Mouse (Mus musculus) thymus, postnatal 10 days (tissue): ENCODE measurements around the gene Adamtsl5.

Source experiments
- DNase-seq, 2 experiments: peaks; one replicate each; pipeline ENCODE4 v3.0.0; 2021; ENCODE audit warnings: low spot score in 2 of 2

Adamtsl5 gene

GRCm38 (mm10) chr10:80294311-80294710, 53.9 kb downstream of the Adamtsl5 start:
- no peak for DNase-seq

GRCm38 (mm10) chr10:80293325-80293724, 54.9 kb downstream of the Adamtsl5 start:
- DNase-seq: no peak

- peak; percentile 92 to 94 for DNase-seq
Observed at GRCm38 (mm10) chr10:80292251-80293146, 55.7 kb downstream of the Adamtsl5 start, which contains the start of gene Rps15. Rps15 (plus strand) TSS chr10:80292453.
